Mouse (Mus musculus): ENCODE results near the gene Cfap57.

DNA sequence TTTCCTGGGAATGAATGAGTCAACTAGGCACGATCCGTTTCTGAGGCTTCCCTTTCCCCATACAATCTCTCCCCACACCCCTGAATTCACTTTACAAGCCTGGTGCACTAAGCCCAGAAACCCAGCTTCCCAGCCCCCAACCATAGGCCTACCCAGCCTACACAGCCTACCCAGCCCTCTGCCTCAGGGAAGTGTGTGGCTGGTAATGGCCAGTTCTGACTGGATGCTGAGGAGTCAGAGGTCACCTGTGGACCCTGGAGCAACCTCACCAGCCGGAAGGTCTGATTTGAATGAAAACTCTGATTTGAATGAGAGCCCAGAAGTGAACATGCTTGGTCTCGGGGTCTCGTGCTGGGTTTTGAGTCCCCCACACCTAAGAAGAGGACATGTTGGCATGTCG lies 92.9 kb downstream of the Cfap57 start:
- TF ChIP-seq POLR2A (IDR thresholded peaks at IDR 0.05; ENCODE audit: borderline replicate concordance, extremely low read depth, low read depth, low read length) (no peak), CTCF (IDR thresholded peaks at IDR 0.05; ENCODE audit: insufficient read depth, low read length) (no peak)

Measured in lung, adult 2 months (tissue).